8 mouse cellular contexts compared by ENCODE assay signal in the genomic region with DNA sequence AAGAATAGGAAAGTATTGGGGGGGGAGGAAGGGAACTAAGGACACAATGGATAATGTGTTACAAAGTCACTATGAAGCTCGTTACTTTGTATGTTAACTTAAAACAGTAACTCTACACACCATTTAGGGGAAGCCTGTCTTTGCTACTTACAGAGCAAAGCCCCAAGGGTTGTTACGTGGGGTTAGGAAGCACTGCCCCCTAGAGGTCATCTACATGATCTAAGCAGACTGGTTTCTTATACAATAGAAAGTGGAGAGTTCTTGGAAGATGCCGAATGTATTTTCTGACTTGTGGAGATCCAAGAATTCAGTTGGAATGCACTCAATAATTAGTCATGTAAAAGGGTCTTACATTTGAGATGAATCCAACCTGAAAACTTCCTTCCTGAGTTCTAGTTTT. TPM values are rescaled to one million over a fixed set of nuclear protein-coding genes. Genes with fewer than 3 reads are reported as not detected.
DNase-seq lines count a peak whose midpoint lies in the region; ATAC-seq lines count a peak whose summit lies in the region.

No protein-coding gene starts in this region.

- H3K4me2 ChIP-seq in forebrain, embryonic 15.5 days (replicated peaks) = no peak overlapping the region
- no peak overlapping the region for H3K4me2 ChIP-seq in hindbrain, embryonic 14.5 days (replicated peaks)

- no peaks in the 10 kb centered on the region for H3K4me1 ChIP-seq in forebrain, embryonic 15.5 days
- H3K4me1 ChIP-seq in hindbrain, embryonic 14.5 days (replicated peaks; ENCODE audit: control insufficient read depth, insufficient read depth, low read length) = no peaks in the 10 kb centered on the region

- 7% methylated on average over 3 of the region's 3 CpGs for WGBS in forebrain, embryonic 15.5 days
- WGBS in hindbrain, embryonic 14.5 days = 12% methylated on average over 3 of the region's 3 CpGs

- no peak overlapping the region for H3K27ac ChIP-seq in forebrain, embryonic 15.5 days (replicated peaks)
- H3K27ac ChIP-seq in hindbrain, embryonic 14.5 days = no peak overlapping the region

- H3K36me3 ChIP-seq in forebrain, embryonic 15.5 days = no peaks in the 10 kb centered on the region
- no peaks in the 10 kb centered on the region for H3K36me3 ChIP-seq in hindbrain, embryonic 14.5 days (replicated peaks; ENCODE audit: control insufficient read depth, insufficient read depth)

- DNase-seq in MN1 (ENCODE audit: low spot score) = peak; percentile 91
- DNase-seq in hindbrain, embryonic 14.5 days (ENCODE audit: low spot score) = peak; percentile 85
- DNase-seq in layer of hippocampus, postnatal 10 days (ENCODE audit: low spot score in 2 of 2) = peak; percentile 61 to 75
- DNase-seq in lung, postnatal 10 days = peak; percentile 87
- peak; percentile 89 for DNase-seq in retina, postnatal 1 day
- DNase-seq in ovary, postnatal 10 days (ENCODE audit: low spot score) = no peak

- no peaks in the 10 kb centered on the region for H3K27me3 ChIP-seq in forebrain, embryonic 15.5 days
- no peaks in the 10 kb centered on the region for H3K27me3 ChIP-seq in hindbrain, embryonic 14.5 days (ENCODE audit: control insufficient read depth, insufficient read depth, low read length)

- peak; percentile 86 for ATAC-seq in cerebellum, adult (ENCODE audit: insufficient number of reproducible peaks, low FRiP score, low TSS enrichment)
- ATAC-seq in forebrain, embryonic 15.5 days (replicated peaks) = peak; percentile 84; the same call in 1 of the 2 replicates
- ATAC-seq in hindbrain, embryonic 14.5 days (ENCODE audit: low FRiP score) = peak; percentile 60; the same call in 1 of the 2 replicates

- no peak overlapping the region for H3K4me3 ChIP-seq in forebrain, embryonic 15.5 days
- H3K4me3 ChIP-seq in hindbrain, embryonic 14.5 days (replicated peaks; ENCODE audit: low read length) = no peak overlapping the region

- H3K9ac ChIP-seq in forebrain, embryonic 15.5 days (replicated peaks) = no peak overlapping the region
- H3K9ac ChIP-seq in hindbrain, embryonic 14.5 days = no peak overlapping the region

- H3K9me3 ChIP-seq in forebrain, embryonic 15.5 days = no peaks in the 10 kb centered on the region
- no peaks in the 10 kb centered on the region for H3K9me3 ChIP-seq in hindbrain, embryonic 14.5 days (ENCODE audit: control insufficient read depth, low read length)

RNA-seq across cellular contexts. Expression of gene Slc38a1, which starts 23.2 kb away (rescaled TPM):
- polyA plus RNA-seq in forebrain, embryonic 15.5 days (2015; fragmentation: Nextera tagmentation; extraction: Ambion mirVana) = 145 and 147 TPM in 2 replicates
- 133 and 144 TPM in 2 replicates for polyA plus RNA-seq in hindbrain, embryonic 14.5 days (2014; fragmentation: Nextera tagmentation; extraction: Ambion mirVana)
- 10 to 100 TPM; 76.7 to 78.8 TPM for total RNA-seq in layer of hippocampus, postnatal 10 days (2021)

RNA-seq across cellular contexts. Expression of gene Slc38a2, which starts 33.6 kb away (rescaled TPM):
- polyA plus RNA-seq in forebrain, embryonic 15.5 days (2015; fragmentation: Nextera tagmentation; extraction: Ambion mirVana) = 156 and 157 TPM in 2 replicates
- polyA plus RNA-seq in hindbrain, embryonic 14.5 days (2014; fragmentation: Nextera tagmentation; extraction: Ambion mirVana) = 125 and 141 TPM in 2 replicates
- 10 to 100 TPM; 64.7 to 73.8 TPM for total RNA-seq in layer of hippocampus, postnatal 10 days (2021)
